Mouse (Mus musculus) embryo, embryonic 11.5 days (tissue): ENCODE results near the gene Fcgbp.
"Not testable (repeated sequence)": the region's sequence is repeated elsewhere in the genome, so short reads cannot be mapped to it uniquely, and the experiment has no call there.

Experiments used
- DNase-seq: peaks from one replicate; pipeline ENCODE4 v3.0.0-alpha.2; 2012; ENCODE audit warnings: low read depth, low spot score

Fcgbp gene

GRCm38 (mm10) chr7:28149841-28150240 lies 78.8 kb downstream of the Fcgbp start:
- no peak for DNase-seq

DNA sequence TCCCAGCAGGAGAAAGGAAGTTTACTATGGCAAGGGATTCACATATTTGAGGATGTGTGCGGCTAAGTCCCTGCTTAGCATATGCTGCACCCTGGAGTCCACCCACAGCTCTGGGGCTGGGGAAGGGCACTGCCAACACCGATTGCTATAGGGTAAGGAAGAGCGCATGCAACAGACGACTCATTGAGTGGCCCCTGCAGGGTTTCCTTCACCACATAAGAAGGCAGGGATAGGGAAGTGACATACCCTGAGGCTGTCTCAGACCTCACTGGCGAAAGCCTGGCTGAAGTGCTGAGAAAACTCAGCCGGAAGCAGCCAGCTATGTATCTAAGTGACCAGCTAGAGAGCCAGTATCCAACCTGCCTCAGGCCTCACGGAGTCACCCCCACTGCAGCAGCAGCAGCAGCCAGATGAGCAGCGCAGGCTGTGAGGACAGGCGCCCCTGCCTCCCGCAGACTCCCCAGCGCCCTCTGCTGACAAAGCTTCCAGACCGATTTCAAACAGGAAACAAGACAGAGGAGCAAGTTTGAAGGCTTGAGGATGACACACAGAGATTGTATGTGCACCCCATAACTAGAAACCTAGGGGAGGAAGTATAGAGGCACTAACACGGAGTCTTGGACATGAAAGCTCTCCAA lies 80.7 kb downstream of the Fcgbp start:
- no peak for DNase-seq

DNA sequence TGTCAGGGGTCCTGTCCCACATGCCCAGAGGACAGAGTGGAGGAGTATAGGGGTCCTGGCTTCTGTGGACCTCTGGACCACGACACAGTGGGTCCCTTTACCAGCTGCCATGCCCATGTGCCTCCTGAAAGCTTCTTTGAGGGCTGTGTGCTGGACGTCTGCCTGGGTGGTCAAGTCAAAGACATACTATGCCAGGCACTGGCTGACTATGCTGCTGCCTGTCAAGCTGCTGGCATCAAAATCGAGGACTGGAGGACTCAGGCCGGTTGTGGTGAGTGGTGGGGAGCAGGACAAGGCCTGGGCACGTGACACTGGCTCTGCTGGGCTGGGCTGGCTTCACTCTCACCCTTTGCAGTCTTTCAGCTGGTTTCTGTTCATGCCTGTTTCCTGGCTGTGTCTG lies 82.6 kb downstream of the Fcgbp start:
- not testable (repeated sequence) for DNase-seq

DNA sequence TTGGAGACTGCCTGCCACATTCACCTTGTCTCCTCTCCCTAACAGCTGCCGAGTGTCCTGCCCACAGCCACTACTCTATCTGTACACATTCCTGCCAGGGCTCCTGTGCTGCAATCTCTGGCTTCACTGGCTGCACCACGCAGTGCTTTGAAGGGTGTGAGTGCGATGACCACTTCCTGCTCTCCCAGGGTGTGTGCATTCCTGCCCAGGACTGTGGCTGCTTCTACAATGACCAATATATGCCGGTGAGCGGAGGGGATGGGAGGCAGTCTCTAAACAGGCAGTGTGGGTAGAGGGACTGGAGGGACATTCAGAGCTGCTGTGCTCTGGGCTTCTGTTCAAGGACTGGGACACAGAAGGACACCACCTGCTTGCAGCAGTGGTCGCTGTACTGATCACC lies 88.3 kb downstream of the Fcgbp start:
- no peak for DNase-seq

DNA sequence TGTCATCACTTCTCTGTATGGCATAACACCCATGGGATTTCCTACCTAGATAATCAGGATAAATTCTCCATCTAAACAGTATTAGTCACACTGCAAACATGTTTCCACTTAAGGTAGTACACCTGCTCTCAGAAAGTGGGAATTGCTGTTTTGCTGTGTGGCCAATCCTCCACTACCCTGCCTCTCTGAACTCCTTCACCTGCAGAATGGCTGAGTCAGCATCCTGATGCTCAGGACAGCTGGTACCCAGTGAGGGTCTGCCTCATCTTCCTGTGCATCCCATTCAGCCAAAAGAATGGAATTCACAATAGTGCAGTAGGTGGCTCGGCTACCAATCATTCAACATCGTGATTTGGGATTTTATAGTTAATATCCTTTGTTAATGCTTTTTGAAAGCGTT lies 88.9 kb downstream of the Fcgbp start:
- DNase-seq: no peak

- no peak for DNase-seq
These were observed 90.2 kb downstream of the Fcgbp start for GRCm38 (mm10) chr7:28161163-28161749.

GRCm38 (mm10) chr7:28165406-28165805 lies 94.4 kb downstream of the Fcgbp start:
- DNase-seq: no peak

GRCm38 (mm10) chr7:28168320-28169115 lies 97.5 kb downstream of the Fcgbp start:
- DNase-seq: no peak

DNA sequence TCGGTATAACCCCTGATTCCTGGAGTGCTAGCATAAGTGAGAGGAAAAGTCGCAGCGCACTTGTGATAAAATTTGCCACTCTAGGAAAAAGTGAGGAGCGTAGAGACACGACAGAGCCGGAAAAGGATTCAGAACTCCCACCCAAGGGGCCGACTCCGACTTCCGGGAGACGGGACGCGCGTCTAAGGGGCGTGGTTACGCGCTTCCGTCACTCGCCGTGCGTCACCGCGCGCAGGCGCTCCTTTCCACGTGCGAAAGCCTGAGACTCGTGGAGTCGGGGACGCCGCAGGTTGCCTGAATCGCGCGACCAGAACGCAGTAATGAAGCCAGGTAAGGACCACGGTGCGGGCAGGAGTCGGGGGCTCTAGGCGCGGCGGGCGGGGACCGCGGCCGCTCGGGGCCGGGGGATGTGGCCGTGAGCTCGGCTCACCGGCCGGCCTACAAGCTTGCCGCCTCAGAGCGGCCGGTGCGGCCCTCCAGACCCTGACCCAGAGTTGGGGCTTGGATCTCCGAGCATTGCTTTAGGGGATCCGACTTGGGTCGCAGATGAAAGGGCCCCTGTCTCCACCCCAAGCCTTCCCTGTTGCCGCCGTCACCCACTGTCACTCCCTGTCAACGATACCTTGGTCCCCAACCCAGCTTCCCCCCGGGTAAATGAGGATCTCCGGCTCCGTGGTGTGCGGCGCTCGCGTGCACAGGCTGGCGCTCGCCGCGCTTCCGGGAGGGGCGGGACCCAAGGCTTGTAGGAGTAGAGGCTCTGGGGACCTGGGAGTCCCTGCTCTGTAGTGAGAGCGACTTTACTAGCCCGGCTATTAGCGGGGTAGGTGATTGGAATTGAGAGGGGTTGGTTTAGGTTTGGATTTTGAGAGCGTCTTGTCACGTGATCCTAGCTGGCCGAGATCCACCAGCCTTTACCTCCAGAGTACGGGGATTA lies 98.7 kb downstream of the Fcgbp start, which contains the start of gene Fbl:
Fbl (plus strand) TSS at position 222 of the 934 bp plus-strand sequence.
- DNase-seq: peak; percentile 90
